Mouse (Mus musculus) right cerebral cortex, postnatal 25 days (tissue): Measurements from ENCODE around the gene Trub1.

Experiments used
- DNase-seq: peaks from one replicate; pipeline ENCODE4 v3.0.0; 2022

Trub1 gene

GRCm38 (mm10) chr19:57452492-57453217, at the start of gene Trub1:
Trub1 (plus strand) TSS chr19:57452912.
- peak; percentile 85 for DNase-seq

GRCm38 (mm10) chr19:57403700-57404501, 48.8 kb upstream of the Trub1 start:
- peak; percentile 43 for DNase-seq

- DNase-seq: no peak
Measured at GRCm38 (mm10) chr19:57404502-57404848, 48.2 kb upstream of the Trub1 start.

GRCm38 (mm10) chr19:57407947-57408346, 44.8 kb upstream of the Trub1 start:
- DNase-seq: no peak

- DNase-seq: peak; percentile 52
Measured at GRCm38 (mm10) chr19:57411375-57412196, 41.1 kb upstream of the Trub1 start.

GRCm38 (mm10) chr19:57413170-57413569, 39.5 kb upstream of the Trub1 start:
- no peak for DNase-seq

GRCm38 (mm10) chr19:57413918-57414317, 38.8 kb upstream of the Trub1 start:
- no peak for DNase-seq

GRCm38 (mm10) chr19:57415031-57415807, 37.5 kb upstream of the Trub1 start:
- DNase-seq: peak; percentile 18

- no peak for DNase-seq
Measured at GRCm38 (mm10) chr19:57417800-57418580, 34.7 kb upstream of the Trub1 start.

- DNase-seq: no peak
Measured at GRCm38 (mm10) chr19:57423402-57423801, 29.3 kb upstream of the Trub1 start.

GRCm38 (mm10) chr19:57425296-57425695, 27.4 kb upstream of the Trub1 start:
- DNase-seq: no peak

- no peak for DNase-seq
Measured at GRCm38 (mm10) chr19:57426841-57427240, 25.9 kb upstream of the Trub1 start.

GRCm38 (mm10) chr19:57427756-57428438, 24.8 kb upstream of the Trub1 start:
- DNase-seq: no peak

- no peak for DNase-seq
Measured at GRCm38 (mm10) chr19:57428641-57429040, 24.1 kb upstream of the Trub1 start.

GRCm38 (mm10) chr19:57429926-57430325, 22.8 kb upstream of the Trub1 start:
- DNase-seq: no peak

GRCm38 (mm10) chr19:57431476-57431875, 21.2 kb upstream of the Trub1 start:
- no peak for DNase-seq

GRCm38 (mm10) chr19:57434024-57434423, 18.7 kb upstream of the Trub1 start:
- no peak for DNase-seq

GRCm38 (mm10) chr19:57436586-57437021, 16.1 kb upstream of the Trub1 start:
- DNase-seq: no peak

- no peak for DNase-seq
Measured at GRCm38 (mm10) chr19:57437042-57437441, 15.7 kb upstream of the Trub1 start.

GRCm38 (mm10) chr19:57439296-57439695, 13.4 kb upstream of the Trub1 start:
- no peak for DNase-seq

- no peak for DNase-seq
Measured at GRCm38 (mm10) chr19:57441501-57441900, 11.2 kb upstream of the Trub1 start.
